Mouse (Mus musculus) left cerebral cortex, postnatal 36 days (tissue): ENCODE results near the gene Strap. TPM values are rescaled to one million over a fixed set of nuclear protein-coding genes. Genes with fewer than 3 reads are reported as not detected.

Experiments used
- DNase-seq, 2 experiments: peaks; one replicate each; pipeline ENCODE4 v3.0.0; 2021 to 2022; ENCODE audit warnings: low spot score in 2 of 2, mixed read lengths in 1 of 2
- intact Hi-C: fragments of 180-260 bp; cut with DNase I; formaldehyde crosslinking; loops from one replicate; pipeline ENCODE4 v1.15.1; 2025
- total RNA-seq, 2 experiments: library from RNA; stranded (reverse); gene quantifications; 2 replicates each; pipeline ENCODE4 v1.2.3; 2021

The Strap gene
- total RNA-seq, 2 experiments from 2014 or later: 103 to 113 TPM

GRCm38 (mm10) chr6:137713310-137713664 lies 21.6 kb upstream of the Strap start:
- DNase-seq: no peak
- intact Hi-C loops: loop anchor here (5.0 kb wide), 1 partner anchor 51 kb away; no protein-coding TSS in a partner anchor

- intact Hi-C loops: no loop called here
Observed at GRCm38 (mm10) chr6:137716802-137717201, 18.1 kb upstream of the Strap start.

DNA sequence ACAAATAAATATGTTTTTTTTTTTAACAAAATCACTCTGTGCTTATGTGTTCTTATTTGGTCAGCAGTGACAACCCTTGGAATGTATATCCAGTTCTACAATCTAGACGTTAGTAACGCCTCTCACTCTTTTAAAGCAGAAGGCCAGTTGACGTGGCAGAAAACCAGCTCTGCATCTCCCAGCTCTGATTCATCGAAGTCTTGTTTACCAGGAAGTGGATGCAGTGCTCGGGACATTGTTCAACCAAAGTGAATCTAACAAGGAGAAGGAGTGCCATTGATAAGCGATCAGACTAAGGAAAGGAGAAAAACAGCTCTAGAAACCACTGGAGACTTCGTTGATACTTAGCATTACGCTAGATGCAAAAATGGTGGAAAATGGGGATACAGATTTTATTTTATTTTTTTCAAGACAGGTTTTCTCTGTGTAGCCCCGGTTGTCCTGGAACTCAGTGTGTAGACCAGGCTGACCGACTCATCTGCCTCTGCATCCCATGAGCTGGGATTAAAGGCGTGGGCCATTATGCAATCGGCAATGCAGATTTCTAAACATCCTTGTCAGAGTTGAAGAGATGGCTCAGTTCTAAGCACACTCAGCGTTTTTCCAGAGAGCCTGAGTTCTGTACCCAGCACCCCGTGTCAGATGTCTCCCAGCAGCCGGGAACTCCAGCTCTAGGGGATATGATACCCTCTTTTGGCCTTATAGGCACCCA lies 12.5 kb upstream of the Strap start:
- DNase-seq: no peak
- intact Hi-C loops: loop anchor here (5.0 kb wide), 2 partner anchors 75 to 515 kb away; no protein-coding TSS in a partner anchor

More at GRCm38 (mm10) chr6:137716802-137717201, 18.1 kb upstream of the Strap start:
- DNase-seq: no peak

GRCm38 (mm10) chr6:137723898-137724297 lies 11.0 kb upstream of the Strap start:
- intact Hi-C loops: loop anchor here (1.0 to 5.0 kb wide), 3 partner anchors 77 to 517 kb away; no protein-coding TSS in a partner anchor
- DNase-seq: no peak

DNA sequence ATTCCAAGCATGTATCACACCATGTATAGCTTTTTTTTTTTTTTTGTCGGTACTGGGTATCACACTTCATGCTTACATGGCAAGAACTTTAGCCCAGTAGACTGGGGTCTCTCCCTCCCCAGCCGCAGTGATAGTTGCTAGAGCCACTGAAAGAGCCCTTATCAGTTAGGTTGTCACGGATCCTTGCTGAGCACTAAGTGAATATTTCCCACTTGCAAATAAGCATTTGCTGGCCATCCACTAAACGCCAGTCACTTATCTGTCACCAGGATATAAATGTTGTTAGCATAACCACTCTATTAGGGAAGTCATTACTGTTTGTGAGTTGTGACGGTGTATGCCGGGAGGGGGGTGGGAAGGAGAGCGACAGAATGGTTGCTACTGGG lies 425 bp upstream of the Strap start:
- intact Hi-C loops: no loop called here
- DNase-seq: no peak

- no peak for DNase-seq
- intact Hi-C loops: no loop called here
Observed at GRCm38 (mm10) chr6:137735671-137736238, 877 bp downstream of the Strap start.

DNA sequence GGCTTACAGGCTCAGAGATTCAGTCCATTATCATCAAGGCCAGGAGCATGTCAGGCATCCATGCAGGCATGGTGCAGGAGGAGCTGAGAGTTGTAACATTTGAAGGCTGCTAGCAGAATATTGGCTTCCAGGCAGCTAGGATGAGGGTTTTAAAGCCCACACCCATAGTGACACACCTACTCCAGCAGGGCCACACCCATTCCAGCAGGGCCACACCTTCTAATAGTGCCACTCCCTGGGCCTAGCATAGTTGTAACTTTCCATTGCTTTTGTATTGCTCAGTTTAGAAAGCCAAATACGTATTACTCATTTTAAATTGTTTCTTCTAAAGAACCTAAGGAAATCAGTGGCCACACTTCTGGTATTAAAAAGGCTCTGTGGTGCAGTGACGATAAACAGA lies 6.1 kb downstream of the Strap start:
- no peak for DNase-seq
- intact Hi-C loops: no loop called here

DNA sequence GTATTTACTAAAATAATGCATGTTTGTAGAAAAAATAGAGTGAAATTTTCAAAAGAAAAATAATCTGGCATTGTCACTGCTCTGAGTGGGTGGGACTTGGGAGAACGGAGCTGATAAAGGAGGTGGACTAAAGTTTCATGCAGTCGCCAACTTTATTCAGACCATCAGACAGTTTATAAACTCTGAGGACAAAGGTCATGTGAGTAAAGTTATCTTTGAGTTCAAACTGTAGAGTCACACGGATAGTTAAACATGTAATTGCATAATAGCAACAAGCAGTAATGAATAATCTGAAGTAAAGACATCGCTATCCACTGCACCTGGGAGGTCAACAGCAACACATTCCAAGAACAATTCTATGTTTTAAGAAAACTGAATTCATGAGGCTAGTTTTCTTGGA lies 9.8 kb downstream of the Strap start:
- DNase-seq: no peak
- intact Hi-C loops: no loop called here

DNA sequence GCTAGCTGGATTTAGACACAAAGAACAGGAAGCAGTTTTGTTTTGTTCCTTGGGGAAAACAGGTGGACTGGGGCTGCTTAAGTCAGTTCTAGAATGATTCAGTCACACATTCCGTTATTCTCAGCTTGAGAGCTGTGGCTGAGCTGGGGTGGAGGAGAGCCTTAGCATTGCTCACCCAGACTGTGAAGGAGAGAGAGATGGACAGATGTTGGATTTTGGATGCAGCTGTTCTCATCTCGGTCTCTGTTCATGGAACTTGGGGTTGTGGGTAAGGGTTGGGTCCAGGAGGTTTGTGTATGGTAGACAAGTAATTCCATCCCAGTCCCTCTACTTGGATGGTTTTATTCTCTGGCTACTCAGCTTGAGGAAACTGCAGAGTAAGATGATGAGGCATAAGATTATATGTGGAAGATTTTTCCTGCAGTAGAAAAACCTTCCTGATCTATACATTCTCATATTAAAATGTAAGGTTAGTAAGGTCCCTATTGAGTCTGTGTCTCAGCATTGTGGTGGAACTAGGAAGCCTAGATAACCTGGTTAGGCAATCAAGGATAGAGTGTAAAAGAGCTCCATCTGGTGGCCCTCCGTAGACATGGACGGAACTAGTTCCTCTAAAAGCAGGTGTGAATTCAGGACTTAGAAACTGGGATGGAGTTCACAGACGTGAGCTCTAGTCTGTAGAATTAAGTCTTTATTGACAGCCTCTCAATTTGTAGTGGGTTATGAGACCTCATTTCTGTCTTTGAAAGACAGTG lies 12.5 kb downstream of the Strap start:
- intact Hi-C loops: no loop called here
- DNase-seq: no peak

- DNase-seq: no peak
- intact Hi-C loops: no loop called here
Observed at GRCm38 (mm10) chr6:137751551-137752274, 16.8 kb downstream of the Strap start.

- intact Hi-C loops: no loop called here
- no peak for DNase-seq
Observed at GRCm38 (mm10) chr6:137752275-137752655, 17.4 kb downstream of the Strap start.

GRCm38 (mm10) chr6:137754056-137754856 lies 19.4 kb downstream of the Strap start, which contains the start of gene Dera:
TSS of gene Dera (plus strand) at chr6:137754546.
- intact Hi-C loops: no loop called here

GRCm38 (mm10) chr6:137754857-137755232 lies 20.0 kb downstream of the Strap start:
- intact Hi-C loops: no loop called here
- DNase-seq: no peak

More at GRCm38 (mm10) chr6:137754056-137754856, 19.4 kb downstream of the Strap start, which contains the start of gene Dera:
- DNase-seq: peak; percentile 29 to 46

DNA sequence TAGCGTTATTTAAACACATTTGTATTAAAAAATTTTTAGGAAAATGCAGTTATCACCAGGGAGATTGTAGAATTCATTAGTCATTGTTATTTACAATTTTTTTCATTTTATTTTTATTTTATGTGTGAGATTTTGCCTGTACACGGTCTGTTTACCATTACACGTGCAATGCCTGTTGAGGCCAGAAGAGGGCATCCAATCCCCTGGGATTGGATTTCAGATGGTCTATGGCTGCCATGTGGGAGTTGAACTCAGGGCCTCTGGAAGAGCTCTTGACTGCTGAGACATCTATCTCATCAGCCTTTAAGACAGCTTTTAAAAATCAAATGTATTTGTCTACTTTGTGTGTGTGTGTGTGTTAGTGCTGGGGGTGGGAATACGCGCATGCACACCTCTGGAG lies 21.4 kb downstream of the Strap start:
- intact Hi-C loops: no loop called here
- no peak for DNase-seq

GRCm38 (mm10) chr6:137757891-137758290 lies 23.0 kb downstream of the Strap start:
- intact Hi-C loops: no loop called here
- DNase-seq: no peak

GRCm38 (mm10) chr6:137759681-137760080 lies 24.8 kb downstream of the Strap start:
- peak in 1 of 2 experiments; percentile 28 for DNase-seq
- intact Hi-C loops: no loop called here

DNA sequence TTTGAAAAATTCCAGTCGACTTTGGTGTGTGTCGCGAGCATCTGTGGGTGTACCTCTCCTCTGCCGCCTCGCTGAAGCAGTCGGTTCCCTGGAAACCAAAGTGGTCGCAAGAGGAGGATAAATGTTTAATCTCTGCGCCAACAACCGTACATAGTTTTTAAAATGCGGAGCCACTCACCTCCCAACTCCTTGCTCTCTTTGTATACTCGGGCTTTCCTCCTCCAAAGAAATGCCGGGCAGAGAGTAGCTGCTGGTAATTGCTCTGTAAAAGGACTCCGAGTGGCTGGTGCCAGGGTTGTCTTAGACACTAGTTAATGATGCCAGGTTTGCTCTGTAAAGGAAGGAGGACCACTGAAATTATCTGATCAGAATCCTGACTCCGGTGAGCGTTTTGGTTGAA lies 26.1 kb downstream of the Strap start:
- intact Hi-C loops: no loop called here
- DNase-seq: peak in 1 of 2 experiments; percentile 22

GRCm38 (mm10) chr6:137764572-137765210 lies 29.8 kb downstream of the Strap start:
- intact Hi-C loops: no loop called here
- DNase-seq: no peak

DNA sequence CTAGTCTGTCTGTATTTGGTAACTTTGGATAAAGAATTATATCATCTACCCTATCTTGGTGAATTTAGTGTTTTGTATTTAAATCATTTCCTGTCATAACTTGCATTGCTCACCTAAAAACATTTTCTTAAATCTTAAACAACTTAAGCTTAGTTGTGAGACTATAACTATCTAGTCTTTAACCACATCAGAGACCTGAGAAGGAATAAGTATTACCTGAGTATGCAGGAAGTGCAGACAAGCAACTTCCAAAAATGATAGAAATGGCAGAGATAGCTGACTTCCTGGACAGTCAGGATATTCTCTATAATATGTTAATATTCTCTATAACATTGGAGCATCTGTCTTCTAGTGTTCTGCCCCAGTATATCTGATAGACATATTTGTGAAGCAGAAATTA lies 31.3 kb downstream of the Strap start:
- DNase-seq: no peak
- intact Hi-C loops: no loop called here
